Mouse (Mus musculus) megakaryocyte, embryonic 14.5 days (primary cell): ENCODE data around the gene Pdilt. TPM values are rescaled to one million over a fixed set of nuclear protein-coding genes. Genes with fewer than 3 reads are reported as not detected.

Experiments
- H3K27me3 ChIP-seq: replicated peaks from 2 replicates; pipeline ENCODE3; 2012; ENCODE audit warnings: inconsistent platforms
- H3K36me3 ChIP-seq: replicated peaks from 2 replicates; pipeline ENCODE3; 2012; ENCODE audit warnings: low read length, inconsistent platforms, mixed read lengths
- H3K4me1 ChIP-seq: 2 replicates; pipeline ENCODE4 v1.6.1; 2012; ENCODE audit warnings: inconsistent platforms
- H3K4me3 ChIP-seq: replicated peaks from 2 replicates; pipeline ENCODE3; 2012; ENCODE audit warnings: moderate library complexity, mild to moderate bottlenecking, inconsistent platforms
- H3K9me3 ChIP-seq: 2 replicates; pipeline ENCODE4 v1.6.1; 2012; ENCODE audit warnings: inconsistent platforms
- FLI1 ChIP-seq: IDR thresholded peaks from 2 replicates; pipeline ENCODE4 v1.6.1; 2012; ENCODE audit warnings: low read length, inconsistent platforms, mixed read lengths
- GATA1 ChIP-seq: IDR thresholded peaks from 3 replicates; pipeline ENCODE4 v1.6.1; 2012; ENCODE audit warnings: mixed read lengths, low read length, inconsistent platforms, borderline replicate concordance
- polyA plus RNA-seq: library from polyadenylated mRNA; stranded (reverse); fragments of >175 nt; gene quantifications from 2 replicates; pipeline ENCODE4 v1.2.3, GENCODE M21; 2012; ENCODE audit warnings: low replicate concordance; ENCODE audit not compliant: insufficient read depth

The Pdilt gene
- polyA plus RNA-seq, 1 experiment: not detected

- H3K36me3 ChIP-seq: no peaks in the 10 kb centered on the region
- no peak overlapping the region for H3K4me3 ChIP-seq
- H3K27me3 ChIP-seq: no peaks in the 10 kb centered on the region
- TF ChIP-seq FLI1: no peak
- TF ChIP-seq GATA1: no peak
- no peaks in the 10 kb centered on the region for H3K4me1 ChIP-seq
- no peaks in the 10 kb centered on the region for H3K9me3 ChIP-seq
Observed at GRCm38 (mm10) chr7:119515492-119516271, 7.6 kb downstream of the Pdilt start.

GRCm38 (mm10) chr7:119513056-119513455 is 10.2 kb downstream of the Pdilt start:
- no peaks in the 10 kb centered on the region for H3K4me1 ChIP-seq
- H3K36me3 ChIP-seq: no peaks in the 10 kb centered on the region
- H3K9me3 ChIP-seq: no peaks in the 10 kb centered on the region
- TF ChIP-seq GATA1: no peak
- no peak for TF ChIP-seq FLI1
- H3K27me3 ChIP-seq: no peaks in the 10 kb centered on the region
- H3K4me3 ChIP-seq: peak overlapping the region; percentile 12

- no peak overlapping the region for H3K4me3 ChIP-seq
- no peaks in the 10 kb centered on the region for H3K9me3 ChIP-seq
- no peaks in the 10 kb centered on the region for H3K4me1 ChIP-seq
- H3K36me3 ChIP-seq: no peaks in the 10 kb centered on the region
- TF ChIP-seq GATA1: no peak
- TF ChIP-seq FLI1: no peak
- H3K27me3 ChIP-seq: no peaks in the 10 kb centered on the region
Observed at GRCm38 (mm10) chr7:119511143-119511542, 12.1 kb downstream of the Pdilt start.

- TF ChIP-seq FLI1: no peak
- TF ChIP-seq GATA1: no peak
- no peaks in the 10 kb centered on the region for H3K27me3 ChIP-seq
- H3K4me1 ChIP-seq: no peaks in the 10 kb centered on the region
- no peaks in the 10 kb centered on the region for H3K36me3 ChIP-seq
- 0 out of 2 replicates have a peak, but pooled peaks cover 8% of the 10 kb centered on the region for H3K9me3 ChIP-seq
- H3K4me3 ChIP-seq: no peak overlapping the region
Observed at GRCm38 (mm10) chr7:119490041-119490780, 33.1 kb downstream of the Pdilt start.

- Histone ChIP-seq H3K9me3 (no peaks in the 10 kb centered on the region), H3K27me3 (no peaks in the 10 kb centered on the region)
- TF ChIP-seq GATA1: no peak
- TF ChIP-seq FLI1: no peak
Observed at GRCm38 (mm10) chr7:119486683-119487082, 36.6 kb downstream of the Pdilt start.

DNA sequence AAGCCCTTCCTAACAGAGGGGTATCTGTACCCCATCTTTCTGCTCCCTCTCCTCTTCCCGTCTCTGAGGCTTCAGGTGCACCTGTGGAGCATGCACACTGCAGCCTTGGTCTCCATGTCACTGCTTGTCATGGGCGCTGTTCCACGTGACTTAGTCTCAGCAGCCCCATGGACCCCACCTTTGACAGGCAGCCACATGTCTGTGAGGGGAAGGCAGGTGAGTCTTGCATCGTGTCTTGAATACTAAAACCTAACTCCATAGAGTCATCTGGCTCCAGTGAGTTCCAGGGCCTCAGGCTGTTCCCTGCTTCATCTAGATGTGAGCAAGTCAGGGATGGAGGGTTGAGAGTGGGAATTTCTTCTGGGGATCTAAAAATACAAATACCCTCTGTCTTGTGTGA is 39.1 kb downstream of the Pdilt start:
- H3K9me3 ChIP-seq: no peaks in the 10 kb centered on the region
- H3K4me3 ChIP-seq: no peak overlapping the region
- TF ChIP-seq FLI1 (no peak), GATA1 (no peak)
- H3K36me3 ChIP-seq: no peaks in the 10 kb centered on the region
- no peaks in the 10 kb centered on the region for H3K4me1 ChIP-seq
- no peaks in the 10 kb centered on the region for H3K27me3 ChIP-seq

More at GRCm38 (mm10) chr7:119486683-119487082, 36.6 kb downstream of the Pdilt start:
- Histone ChIP-seq H3K4me3 (no peak overlapping the region), H3K4me1 (no peaks in the 10 kb centered on the region), H3K36me3 (no peaks in the 10 kb centered on the region)

GRCm38 (mm10) chr7:119479256-119479655 is 44.0 kb downstream of the Pdilt start, which contains the start of gene Umod:
Gene Umod, minus strand, starts transcription at chr7:119479282.
- H3K4me3 ChIP-seq: no peak within 1 kb of the TSS
- no peaks in the 10 kb centered on the region for H3K36me3 ChIP-seq
- no peaks in the 10 kb centered on the region for H3K27me3 ChIP-seq
- H3K4me1 ChIP-seq: no peaks in the 10 kb centered on the region
- peaks cover 11% of the 10 kb centered on the region for H3K9me3 ChIP-seq
- TF ChIP-seq FLI1 (no peak), GATA1 (no peak)

DNA sequence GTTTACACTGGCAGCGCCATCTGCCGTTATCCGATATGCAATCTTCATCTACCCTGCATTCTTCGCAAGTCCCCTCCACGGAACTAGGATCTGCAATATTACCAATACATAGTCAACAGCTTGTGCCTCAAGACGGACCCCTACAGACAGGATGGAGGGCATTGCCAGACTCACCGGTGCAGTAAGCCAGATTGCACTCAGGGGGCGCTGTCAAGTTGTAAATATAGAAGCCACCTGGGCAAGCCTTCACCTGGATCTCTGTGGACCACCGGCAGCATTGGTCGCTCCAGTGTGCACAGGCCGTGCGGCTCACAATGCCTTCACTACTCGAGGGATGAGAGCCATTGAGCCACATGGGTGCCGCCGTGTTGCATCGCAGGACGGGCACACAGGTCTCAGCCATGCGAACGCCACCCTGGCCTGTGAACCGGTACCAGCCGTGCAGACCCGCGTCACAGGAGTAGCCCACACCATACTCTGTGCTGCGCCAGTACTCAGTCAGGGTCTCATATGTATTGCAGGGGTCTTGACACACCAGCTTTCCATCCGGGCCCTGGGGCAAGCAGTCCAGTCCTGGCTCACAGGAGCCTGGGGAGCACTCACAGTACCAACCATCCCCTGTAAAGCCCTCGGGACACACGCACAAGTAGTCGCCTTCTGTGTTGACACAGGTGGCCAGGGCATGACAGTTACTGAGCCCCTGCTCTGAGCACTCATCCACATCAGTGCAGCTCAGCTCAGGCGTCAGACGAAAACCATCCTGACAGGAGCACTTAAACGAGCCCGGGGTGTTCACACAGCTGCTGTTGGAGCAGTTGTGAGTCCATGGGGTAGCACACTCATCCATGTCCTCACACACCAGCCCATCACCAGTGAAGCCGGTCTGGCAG is 46.5 kb downstream of the Pdilt start:
- TF ChIP-seq GATA1 (no peak), FLI1 (no peak)
- H3K27me3 ChIP-seq: no peaks in the 10 kb centered on the region
- H3K36me3 ChIP-seq: no peaks in the 10 kb centered on the region
- H3K4me1 ChIP-seq: no peaks in the 10 kb centered on the region
- peaks cover 13% of the 10 kb centered on the region for H3K9me3 ChIP-seq
- H3K4me3 ChIP-seq: peak overlapping the region; percentile 57

GRCm38 (mm10) chr7:119459185-119459584 is 64.1 kb downstream of the Pdilt start, which contains the start of gene Gp2:
Gene Gp2, minus strand, starts transcription at chr7:119459285.
- Histone ChIP-seq H3K4me3 (no peak within 1 kb of the TSS), H3K9me3 (peaks cover 5% of the 10 kb centered on the region; the same call in 1 of the 2 replicates), H3K27me3 (no peaks in the 10 kb centered on the region), H3K4me1 (no peaks in the 10 kb centered on the region), H3K36me3 (no peaks in the 10 kb centered on the region)
- TF ChIP-seq GATA1 (no peak), FLI1 (no peak)
